34 mouse cellular contexts compared by ENCODE assay signal in genomic region chr14:75690428-75690827, GRCm38 (mm10). TPM values are rescaled to one million over a fixed set of nuclear protein-coding genes. Genes with fewer than 3 reads are reported as not detected.
DNase-seq lines count a peak whose midpoint lies in the region; ATAC-seq and TF ChIP-seq lines count a peak whose summit lies in the region.
"Had no signal": no experiment of that assay in that cellular context is flagged by ENCODE, and none has a peak within 500 bp of the region (broad histone marks: within the 10 kb centered on the region; RNA-seq: fewer than 3 reads in every experiment).

No protein-coding gene starts in this region.

- H3K27ac ChIP-seq in forebrain, postnatal 0 days (ENCODE audit: low read depth, low read length): 0 out of 2 replicates have a peak overlapping the region, but pooled peaks have one; percentile 50
- H3K27ac ChIP-seq in forebrain, embryonic 12.5 days: no peak overlapping the region
- H3K27ac ChIP-seq: embryonic facial prominence, embryonic 10.5 days; embryonic facial prominence, embryonic 13.5 days; gastrocnemius, adult 2 months; heart, embryonic 15.5 days; hindbrain, embryonic 10.5 days; hindbrain, embryonic 13.5 days; intestine, embryonic 15.5 days had no signal

- peak; percentile 50 for DNase-seq in forebrain, postnatal 0 days
- DNase-seq in brain, adult 2 months (ENCODE audit: low read depth, low spot score): peak; percentile 23
- peak; percentile 2 for DNase-seq in brain, embryonic 14.5 days (ENCODE audit: low read depth)
- no peak for DNase-seq in heart, adult 18-20 months
- no peak for DNase-seq in layer of hippocampus, adult 18-20 months (ENCODE audit: low spot score in 2 of 2)
- DNase-seq: adrenal gland, adult 8-10 months; adrenal gland, postnatal 25 days; cerebellum, adult 11-12 months; cerebellum, adult 8-10 months; cerebellum, postnatal 10 days; cerebellum, postnatal 36 days; embryo, embryonic 11 days; gastrocnemius, adult 2 months; gastrocnemius, postnatal 14 days; heart, adult 11 months; heart, postnatal 10 days; heart, postnatal 36 days; kidney, adult 11 months had no signal

- no peak overlapping the region for H3K9ac ChIP-seq in forebrain, postnatal 0 days
- H3K9ac ChIP-seq in forebrain, embryonic 12.5 days: no peak overlapping the region
- H3K9ac ChIP-seq: embryonic facial prominence, embryonic 13.5 days; heart, embryonic 12.5 days; heart, embryonic 15.5 days; hindbrain, embryonic 13.5 days; intestine, embryonic 15.5 days had no signal

- no peaks in the 10 kb centered on the region for H3K27me3 ChIP-seq in forebrain, postnatal 0 days (ENCODE audit: insufficient read depth, low read length)
- no peaks in the 10 kb centered on the region for H3K27me3 ChIP-seq in forebrain, embryonic 12.5 days
- H3K27me3 ChIP-seq: embryonic facial prominence, embryonic 13.5 days; heart, embryonic 12.5 days; heart, embryonic 15.5 days; hindbrain, embryonic 13.5 days; intestine, embryonic 15.5 days had no signal

- WGBS in forebrain, postnatal 0 days: 65% methylated on average over 2 of the region's 2 CpGs
- WGBS in forebrain, embryonic 12.5 days: 89% methylated on average over 2 of the region's 2 CpGs

- no peak overlapping the region for H3K4me2 ChIP-seq in forebrain, postnatal 0 days (ENCODE audit: low read depth)
- no peak overlapping the region for H3K4me2 ChIP-seq in forebrain, embryonic 12.5 days
- H3K4me2 ChIP-seq: embryonic facial prominence, embryonic 13.5 days; heart, embryonic 12.5 days; heart, embryonic 15.5 days; hindbrain, embryonic 13.5 days; intestine, embryonic 15.5 days had no signal

- no peaks in the 10 kb centered on the region for H3K36me3 ChIP-seq in forebrain, postnatal 0 days (ENCODE audit: insufficient read depth)
- H3K36me3 ChIP-seq in forebrain, embryonic 12.5 days (replicated peaks): no peaks in the 10 kb centered on the region
- H3K36me3 ChIP-seq: embryonic facial prominence, embryonic 10.5 days; embryonic facial prominence, embryonic 13.5 days; heart, embryonic 12.5 days; heart, embryonic 15.5 days; hindbrain, embryonic 10.5 days; hindbrain, embryonic 13.5 days; intestine, embryonic 15.5 days had no signal

- no peak for TF ChIP-seq POLR2A in brain, embryonic 14.5 days (IDR thresholded peaks at IDR 0.05; ENCODE audit: borderline replicate concordance, extremely low read depth, insufficient read depth, insufficient read length, poor library complexity, severe bottlenecking)

- H3K9me3 ChIP-seq in forebrain, postnatal 0 days (ENCODE audit: low read length): no peaks in the 10 kb centered on the region
- no peaks in the 10 kb centered on the region for H3K9me3 ChIP-seq in forebrain, embryonic 12.5 days
- H3K9me3 ChIP-seq: embryonic facial prominence, embryonic 10.5 days; embryonic facial prominence, embryonic 13.5 days; heart, embryonic 12.5 days; heart, embryonic 15.5 days; hindbrain, embryonic 10.5 days; hindbrain, embryonic 13.5 days; intestine, embryonic 15.5 days had no signal

- no peak for TF ChIP-seq CTCF in forebrain, postnatal 0 days (IDR thresholded peaks at IDR 0.05; ENCODE audit: low read depth)
- TF ChIP-seq CTCF in brain, embryonic 14.5 days (IDR thresholded peaks at IDR 0.05; ENCODE audit: borderline replicate concordance, extremely low read depth, insufficient read depth, insufficient read length): no peak

- H3K4me3 ChIP-seq in forebrain, postnatal 0 days (ENCODE audit: low read depth, low read length): no peak overlapping the region
- H3K4me3 ChIP-seq in forebrain, embryonic 12.5 days (replicated peaks): no peak overlapping the region
- H3K4me3 ChIP-seq: embryonic facial prominence, embryonic 10.5 days; embryonic facial prominence, embryonic 13.5 days; erythroblast, embryonic 14.5 days; gastrocnemius, adult 2 months; heart, embryonic 12.5 days; heart, embryonic 15.5 days; hindbrain, embryonic 10.5 days; hindbrain, embryonic 13.5 days; intestine, embryonic 15.5 days had no signal

- peak; percentile 81 for ATAC-seq in forebrain, postnatal 0 days
- ATAC-seq in forebrain, embryonic 12.5 days (ENCODE audit: low FRiP score): no peak
- ATAC-seq: activated CD4-positive, CD25-positive, alpha-beta regulatory T cell, adult 4 months; CD4-positive, CD25-positive, alpha-beta regulatory T cell, adult 4 months; hindbrain, embryonic 16.5 days; intestine, embryonic 15.5 days had no signal

- no peaks in the 10 kb centered on the region for H3K4me1 ChIP-seq in forebrain, postnatal 0 days (ENCODE audit: insufficient read depth)
- no peaks in the 10 kb centered on the region for H3K4me1 ChIP-seq in forebrain, embryonic 12.5 days
- H3K4me1 ChIP-seq: embryonic facial prominence, embryonic 10.5 days; embryonic facial prominence, embryonic 13.5 days; heart, embryonic 12.5 days; heart, embryonic 15.5 days; hindbrain, embryonic 10.5 days; hindbrain, embryonic 13.5 days; intestine, embryonic 15.5 days had no signal

RNA-seq across cellular contexts. Expression of gene Erich6b, which starts 48.4 kb away (rescaled TPM):
- not detected in 2 replicates for total RNA-seq in forebrain, postnatal 0 days (2014; rRNA removed)
- polyA plus RNA-seq in forebrain, postnatal 0 days (2015; fragmentation: Nextera tagmentation; extraction: Ambion mirVana): not detected in 2 replicates
- not detected in 2 replicates for polyA plus RNA-seq in forebrain, embryonic 12.5 days (2016; fragmentation: Nextera tagmentation; extraction: Ambion mirVana)
- not detected in 2 replicates for polyA plus RNA-seq in brain, embryonic 14.5 days (2012; rRNA removed)
- not detected for total RNA-seq in heart, adult 18-20 months (2021)
- total RNA-seq in layer of hippocampus, adult 18-20 months (2021): not detected
- total RNA-seq: adrenal gland, adult 8-10 months; adrenal gland, postnatal 25 days; gastrocnemius, adult 2 months; gastrocnemius, postnatal 14 days; gastrocnemius, postnatal 4 days; heart, postnatal 10 days; heart, postnatal 36 days; MEL had no signal
- polyA plus RNA-seq: activated CD4-positive, CD25-positive, alpha-beta regulatory T cell, adult 4 months; C2C12; CD4-positive, CD25-positive, alpha-beta regulatory T cell, adult 4 months; cortical plate, adult 2 months; embryonic facial prominence, embryonic 10.5 days; embryonic facial prominence, embryonic 13.5 days; erythroblast, embryonic 14.5 days; heart, embryonic 12.5 days; heart, embryonic 15.5 days; hindbrain, embryonic 10.5 days; hindbrain, embryonic 13.5 days; hindbrain, embryonic 16.5 days; intestine, embryonic 15.5 days had no signal

Comparison
In these comparisons a context has a peak if more than half of its experiments do, and no peak if none do; other contexts are left out.
1. DNase-seq: peak in forebrain, postnatal 0 days (single experiment), brain, adult 2 months (single experiment) and brain, embryonic 14.5 days (single experiment); none in heart, adult 18-20 months (0 of 2) and layer of hippocampus, adult 18-20 months (0 of 2).